Mouse (Mus musculus): ENCODE results near the gene Ccdc24.

DNA sequence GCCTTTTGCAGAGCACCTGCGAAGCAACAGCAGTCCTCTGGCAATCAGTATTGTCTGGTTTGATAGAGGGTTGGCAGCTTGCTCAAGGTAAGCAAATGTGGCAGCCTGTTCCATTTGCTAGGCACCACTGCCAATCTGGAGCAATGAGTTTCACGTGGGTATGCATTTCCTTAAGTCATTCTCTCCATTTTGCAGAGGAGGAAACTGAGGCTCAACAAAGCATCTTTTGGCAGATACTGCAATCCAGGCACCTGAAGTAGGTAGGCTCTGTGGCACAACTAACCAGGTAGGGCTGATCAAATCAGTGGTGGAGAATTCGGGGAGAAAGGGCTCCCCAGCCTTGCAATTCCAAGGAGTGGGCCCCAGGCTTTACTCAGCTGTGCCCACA, 37.9 kb downstream of the Ccdc24 start, which contains the start of gene Slc6a9:
- TF ChIP-seq POLR2A (IDR thresholded peaks at IDR 0.05; ENCODE audit: borderline replicate concordance, control insufficient read depth, low read depth, low read length) (no peak), CTCF (IDR thresholded peaks at IDR 0.05; ENCODE audit: control insufficient read depth, insufficient read depth, low read length) (no peak)
